Mouse (Mus musculus): ENCODE data around the gene Rpl22. TPM values are rescaled to one million over a fixed set of nuclear protein-coding genes. Genes with fewer than 3 reads are reported as not detected.
A peak's percentile ranks its signal among the peaks of the same experiment; 100 is the strongest.

Gene Rpl22
- polyA plus RNA-seq, 1 experiment = 1,836 TPM

DNA sequence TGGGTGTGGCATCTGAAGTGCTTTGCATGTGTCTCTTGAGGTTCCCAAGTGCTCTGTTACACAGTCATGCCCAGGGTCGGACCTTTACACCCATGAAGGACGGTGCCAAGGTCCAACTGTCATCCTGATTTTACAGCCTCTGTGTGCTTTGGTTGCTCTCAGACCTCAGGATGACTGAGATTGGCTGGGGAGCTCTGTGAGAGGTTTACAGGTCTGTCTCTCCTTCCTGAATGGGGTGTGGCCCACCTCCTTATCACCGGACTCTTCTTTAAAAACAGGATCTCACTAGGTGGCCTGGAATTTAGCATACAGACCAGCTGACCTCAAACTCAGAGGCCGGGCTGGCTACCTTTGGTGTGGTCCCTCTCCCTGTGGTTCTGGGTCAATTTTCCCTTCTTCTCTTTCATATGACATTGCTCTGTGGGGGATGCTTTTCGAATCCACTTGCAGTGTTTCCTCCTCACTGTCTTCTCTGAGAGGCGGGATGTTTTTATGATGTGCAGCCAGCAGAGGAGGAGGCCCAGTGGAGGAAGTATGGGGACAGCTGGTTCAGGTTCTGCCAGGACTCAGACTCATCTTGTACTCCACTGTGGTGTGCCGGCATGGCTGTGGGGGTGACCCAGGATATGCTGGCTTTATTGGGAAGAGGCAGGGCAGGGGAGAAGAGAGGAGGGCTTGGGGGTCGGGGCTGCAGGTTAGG is 25.3 kb downstream of the Rpl22 start:
- no peak overlapping the region for H3K4me3 ChIP-seq (ENCODE audit: insufficient read depth, poor library complexity, severe bottlenecking)
- TF ChIP-seq MYOG (IDR thresholded peaks at IDR 0.05; ENCODE audit: control insufficient read depth, extremely low read depth, insufficient read length) (no peak), FOSL1 (IDR thresholded peaks at IDR 0.05; ENCODE audit: insufficient read depth, low read length, poor library complexity, severe bottlenecking) (no peak), USF1 (IDR thresholded peaks at IDR 0.05; ENCODE audit: low read depth) (no peak), MAX (IDR thresholded peaks at IDR 0.05) (no peak), CEBPB (IDR thresholded peaks at IDR 0.05; ENCODE audit: low read depth) (no peak), MYOD1 (IDR thresholded peaks at IDR 0.05; ENCODE audit: control insufficient read depth, insufficient read length, low read depth) (no peak), CTCF (IDR thresholded peaks at IDR 0.05; ENCODE audit: control insufficient read depth, insufficient read depth, insufficient read length) (no peak)

DNA sequence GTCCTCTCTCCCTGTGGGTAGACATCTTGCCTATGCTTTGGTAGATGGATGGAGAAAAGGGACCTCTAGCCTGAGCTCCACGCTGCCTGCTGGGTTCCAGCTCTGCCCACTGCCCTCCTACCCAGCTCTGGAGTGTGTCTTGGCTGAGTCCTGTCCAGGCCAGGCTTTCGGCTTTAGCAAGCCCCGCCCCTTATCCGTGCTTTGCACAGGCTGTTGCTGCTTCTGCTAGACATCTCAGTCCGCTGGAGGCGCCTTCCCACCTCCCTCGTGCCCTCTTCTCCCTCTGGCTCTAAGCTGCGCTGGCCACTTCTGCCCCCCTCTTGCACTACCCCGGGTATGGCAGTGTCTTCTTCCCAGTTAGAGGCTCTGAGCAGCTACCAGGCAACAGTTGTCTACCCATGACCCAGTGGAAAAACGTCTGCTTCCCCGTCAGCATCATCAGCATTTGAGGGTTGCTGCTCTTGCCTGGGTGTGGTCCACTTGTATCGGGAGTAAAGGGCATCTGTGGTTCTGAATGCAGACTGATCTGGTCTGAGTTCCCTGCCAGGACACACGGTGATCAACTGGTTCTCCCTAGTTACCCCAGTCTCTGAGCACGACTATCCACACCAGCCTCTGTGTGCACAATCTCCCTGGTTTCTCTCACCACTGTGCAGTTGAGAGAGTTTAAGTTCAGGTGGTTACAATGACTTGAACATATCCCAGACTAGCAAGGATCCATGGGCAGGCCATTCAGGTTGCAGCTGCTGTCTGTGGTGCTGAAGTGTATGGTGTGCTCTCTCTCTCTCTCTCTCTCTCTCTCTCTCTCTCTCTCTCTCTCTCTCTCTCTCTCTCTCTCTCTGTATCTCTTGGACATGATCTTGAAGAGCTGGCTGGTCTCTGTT is 26.1 kb downstream of the Rpl22 start:
- no peak overlapping the region for H3K4me3 ChIP-seq (ENCODE audit: insufficient read depth, poor library complexity, severe bottlenecking)
- no peaks in the 10 kb centered on the region for H3K79me2 ChIP-seq (ENCODE audit: control insufficient read depth, insufficient read depth)
- no peak for TF ChIP-seq MYOD1 (IDR thresholded peaks at IDR 0.05; ENCODE audit: control insufficient read depth, insufficient read length, low read depth)
- no peak for TF ChIP-seq USF1 (IDR thresholded peaks at IDR 0.05; ENCODE audit: low read depth)
- TF ChIP-seq MAX (IDR thresholded peaks at IDR 0.05) = peak; percentile 32
- TF ChIP-seq MYOG (IDR thresholded peaks at IDR 0.05; ENCODE audit: control insufficient read depth, extremely low read depth, insufficient read length) = no peak
- TF ChIP-seq CEBPB (IDR thresholded peaks at IDR 0.05; ENCODE audit: low read depth) = no peak
- peaks cover 23% of the 10 kb centered on the region for H3K27me3 ChIP-seq (ENCODE audit: control insufficient read depth, insufficient read depth, insufficient read length)
- H3ac ChIP-seq (ENCODE audit: control insufficient read depth, insufficient read length, low read depth) = no peak overlapping the region
- no peaks in the 10 kb centered on the region for H3K79me3 ChIP-seq (ENCODE audit: low read depth)
- H3K36me3 ChIP-seq (ENCODE audit: control insufficient read depth, insufficient read depth) = no peaks in the 10 kb centered on the region

More for the DNA sequence above, 25.3 kb downstream of the Rpl22 start:
- Histone ChIP-seq H3ac (ENCODE audit: control insufficient read depth, insufficient read length, low read depth) (no peak overlapping the region), H3K27me3 (ENCODE audit: control insufficient read depth, insufficient read depth, insufficient read length) (peaks cover 23% of the 10 kb centered on the region), H3K79me3 (ENCODE audit: low read depth) (no peaks in the 10 kb centered on the region), H3K79me2 (ENCODE audit: control insufficient read depth, insufficient read depth) (no peaks in the 10 kb centered on the region), H3K36me3 (ENCODE audit: control insufficient read depth, insufficient read depth) (no peaks in the 10 kb centered on the region)

DNA sequence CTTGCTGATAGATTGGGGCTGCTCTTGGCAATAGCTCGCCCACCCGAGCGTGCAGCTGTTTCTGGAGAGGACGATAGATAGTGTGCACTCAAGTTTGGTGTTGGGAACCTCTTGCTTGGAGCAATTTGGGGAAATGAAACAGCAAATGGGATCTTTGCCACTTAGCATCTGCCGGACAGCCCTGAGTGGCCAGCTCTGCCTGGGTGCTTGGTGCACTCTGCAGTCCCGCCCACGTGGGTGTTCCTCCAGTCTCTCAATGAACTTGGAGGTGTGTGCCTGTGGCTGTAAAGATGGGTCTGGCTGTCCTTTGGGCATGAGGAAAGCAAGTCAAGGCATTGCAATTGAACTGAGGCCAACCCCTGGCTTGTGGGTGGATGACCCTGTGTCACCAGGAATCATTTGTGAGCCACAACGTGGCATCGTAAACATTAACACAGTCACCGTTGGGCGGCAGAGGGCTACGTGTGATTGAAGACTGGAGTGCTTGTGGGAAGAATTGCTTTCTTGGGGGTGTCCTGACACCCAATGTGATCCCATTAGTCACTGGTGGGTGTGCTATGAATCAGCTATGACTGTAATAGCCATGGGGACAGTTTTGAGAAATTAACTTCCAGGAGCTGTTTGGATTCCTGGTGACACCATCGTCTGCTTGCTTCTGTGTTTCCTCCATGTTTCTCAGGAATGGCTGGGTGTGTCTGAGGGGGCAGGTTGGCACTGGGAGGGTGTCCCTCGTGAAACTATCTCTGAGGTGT is 28.5 kb downstream of the Rpl22 start:
- no peaks in the 10 kb centered on the region for H3K79me2 ChIP-seq (ENCODE audit: control insufficient read depth, insufficient read depth)
- no peak overlapping the region for H3ac ChIP-seq (ENCODE audit: control insufficient read depth, insufficient read length, low read depth)
- no peaks in the 10 kb centered on the region for H3K36me3 ChIP-seq (ENCODE audit: control insufficient read depth, insufficient read depth)
- no peak overlapping the region for H3K4me3 ChIP-seq (ENCODE audit: insufficient read depth, poor library complexity, severe bottlenecking)
- H3K79me3 ChIP-seq (ENCODE audit: low read depth) = no peaks in the 10 kb centered on the region
- TF ChIP-seq MYOG (IDR thresholded peaks at IDR 0.05; ENCODE audit: control insufficient read depth, extremely low read depth, insufficient read length) (no peak), USF1 (IDR thresholded peaks at IDR 0.05; ENCODE audit: low read depth) (no peak), MYOD1 (IDR thresholded peaks at IDR 0.05; ENCODE audit: control insufficient read depth, insufficient read length, low read depth) (no peak), MAX (IDR thresholded peaks at IDR 0.05) (peak; percentile 56), FOSL1 (IDR thresholded peaks at IDR 0.05; ENCODE audit: insufficient read depth, low read length, poor library complexity, severe bottlenecking) (peak; percentile 69)
- H3K27me3 ChIP-seq (ENCODE audit: control insufficient read depth, insufficient read depth, insufficient read length) = peaks cover 7% of the 10 kb centered on the region

- Histone ChIP-seq H3K79me2 (ENCODE audit: control insufficient read depth, insufficient read depth) (no peaks in the 10 kb centered on the region), H3K4me3 (ENCODE audit: insufficient read depth, poor library complexity, severe bottlenecking) (no peak overlapping the region), H3K27me3 (ENCODE audit: control insufficient read depth, insufficient read depth, insufficient read length) (no peaks in the 10 kb centered on the region), H3K36me3 (ENCODE audit: control insufficient read depth, insufficient read depth) (no peaks in the 10 kb centered on the region), H3K79me3 (ENCODE audit: low read depth) (no peaks in the 10 kb centered on the region), H3ac (ENCODE audit: control insufficient read depth, insufficient read length, low read depth) (no peak overlapping the region)
- no peak for TF ChIP-seq MAX (IDR thresholded peaks at IDR 0.05)
- no peak for TF ChIP-seq USF1 (IDR thresholded peaks at IDR 0.05; ENCODE audit: low read depth)
- no peak for TF ChIP-seq CTCF (IDR thresholded peaks at IDR 0.05; ENCODE audit: control insufficient read depth, insufficient read depth, insufficient read length)
- TF ChIP-seq MYOD1 (IDR thresholded peaks at IDR 0.05; ENCODE audit: control insufficient read depth, insufficient read length, low read depth) = no peak
- TF ChIP-seq MYOG (IDR thresholded peaks at IDR 0.05; ENCODE audit: control insufficient read depth, extremely low read depth, insufficient read length) = no peak
- no peak for TF ChIP-seq CEBPB (IDR thresholded peaks at IDR 0.05; ENCODE audit: low read depth)
- TF ChIP-seq FOSL1 (IDR thresholded peaks at IDR 0.05; ENCODE audit: insufficient read depth, low read length, poor library complexity, severe bottlenecking) = no peak
These were observed 30.1 kb downstream of the Rpl22 start for GRCm38 (mm10) chr4:152355672-152356071.

DNA sequence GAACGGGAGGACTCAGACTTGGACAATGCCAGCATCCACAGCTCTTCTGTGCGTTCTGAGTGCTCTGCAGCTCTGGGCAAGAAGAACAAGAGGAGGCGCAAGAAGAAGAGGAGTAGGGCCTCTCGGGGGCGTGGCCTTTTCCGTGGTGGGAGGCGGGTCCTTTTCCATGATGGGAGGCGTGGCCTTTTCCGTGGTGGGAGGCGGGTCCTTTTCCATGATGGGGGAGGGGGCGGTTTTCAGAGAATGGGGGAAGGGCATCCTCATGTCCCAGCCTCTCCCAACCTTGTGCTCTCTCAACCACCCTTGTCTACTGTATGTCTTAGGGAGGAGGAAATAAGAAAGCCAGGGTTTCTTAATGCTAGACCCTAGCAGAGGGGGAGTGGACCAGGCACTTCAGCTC is 34.2 kb downstream of the Rpl22 start:
- H3K4me3 ChIP-seq (ENCODE audit: insufficient read depth, poor library complexity, severe bottlenecking) = no peak overlapping the region
- H3K27me3 ChIP-seq (ENCODE audit: control insufficient read depth, insufficient read depth, insufficient read length) = no peaks in the 10 kb centered on the region
- no peaks in the 10 kb centered on the region for H3K79me3 ChIP-seq (ENCODE audit: low read depth)
- no peaks in the 10 kb centered on the region for H3K36me3 ChIP-seq (ENCODE audit: control insufficient read depth, insufficient read depth)
- no peaks in the 10 kb centered on the region for H3K79me2 ChIP-seq (ENCODE audit: control insufficient read depth, insufficient read depth)
- no peak for TF ChIP-seq CEBPB (IDR thresholded peaks at IDR 0.05; ENCODE audit: low read depth)
- TF ChIP-seq FOSL1 (IDR thresholded peaks at IDR 0.05; ENCODE audit: insufficient read depth, low read length, poor library complexity, severe bottlenecking) = no peak
- no peak for TF ChIP-seq MYOD1 (IDR thresholded peaks at IDR 0.05; ENCODE audit: control insufficient read depth, insufficient read length, low read depth)
- no peak for TF ChIP-seq CTCF (IDR thresholded peaks at IDR 0.05; ENCODE audit: control insufficient read depth, insufficient read depth, insufficient read length)
- TF ChIP-seq MAX (IDR thresholded peaks at IDR 0.05) = no peak
- no peak for TF ChIP-seq MYOG (IDR thresholded peaks at IDR 0.05; ENCODE audit: control insufficient read depth, extremely low read depth, insufficient read length)
- TF ChIP-seq USF1 (IDR thresholded peaks at IDR 0.05; ENCODE audit: low read depth) = no peak
- no peak overlapping the region for H3ac ChIP-seq (ENCODE audit: control insufficient read depth, insufficient read length, low read depth)
